Mouse (Mus musculus) ovary, postnatal 14 days (tissue): Measurements from ENCODE around the gene Armc2.
A peak's percentile ranks its signal among the peaks of the same experiment; 100 is the strongest.

Experiments
- DNase-seq: peaks from one replicate; pipeline ENCODE4 v3.0.0; 2022; ENCODE audit warnings: low spot score

Gene Armc2

DNA sequence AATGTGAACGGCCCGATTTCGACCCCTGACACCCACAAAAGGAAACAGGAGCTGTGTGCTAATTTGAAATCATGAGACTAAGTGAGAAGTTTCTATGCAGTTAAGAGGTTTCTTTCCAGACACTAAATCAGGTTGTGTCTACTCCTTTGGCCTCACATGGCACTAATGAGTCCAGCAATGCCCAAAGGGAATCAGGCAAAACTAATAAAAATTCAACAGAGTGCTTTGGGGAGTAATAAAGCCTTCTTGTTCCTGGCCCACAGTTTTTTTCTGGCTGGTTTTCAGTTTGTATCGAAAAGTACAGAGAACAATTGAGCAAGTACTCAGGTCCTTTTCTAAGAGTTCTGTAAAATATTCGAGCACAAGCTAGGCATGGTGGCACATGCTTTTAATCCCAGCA lies 4.2 kb downstream of the Armc2 start:
- no peak for DNase-seq

GRCm38 (mm10) chr10:42010761-42011435 lies 7.3 kb downstream of the Armc2 start:
- DNase-seq = no peak

DNA sequence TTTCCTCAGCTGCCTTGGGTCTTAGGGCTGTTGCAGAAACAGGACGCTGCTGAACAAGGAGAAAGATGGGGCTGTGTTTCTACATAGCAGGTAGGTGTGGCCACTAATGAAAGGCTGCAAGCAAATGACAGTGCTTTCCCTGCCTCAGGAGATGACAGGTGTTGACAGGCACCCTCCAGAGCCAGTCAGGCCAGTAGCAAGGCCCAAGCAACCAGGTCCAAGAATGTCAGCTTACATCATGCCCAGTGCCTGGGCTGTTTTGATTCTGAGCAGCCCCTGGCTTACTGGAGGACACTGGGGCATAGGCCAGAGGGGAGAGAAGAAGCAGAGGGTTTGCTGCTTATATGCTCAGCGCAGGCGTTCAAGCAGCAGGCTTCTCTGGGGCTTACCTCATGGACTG lies 13.0 kb downstream of the Armc2 start:
- DNase-seq = no peak

DNA sequence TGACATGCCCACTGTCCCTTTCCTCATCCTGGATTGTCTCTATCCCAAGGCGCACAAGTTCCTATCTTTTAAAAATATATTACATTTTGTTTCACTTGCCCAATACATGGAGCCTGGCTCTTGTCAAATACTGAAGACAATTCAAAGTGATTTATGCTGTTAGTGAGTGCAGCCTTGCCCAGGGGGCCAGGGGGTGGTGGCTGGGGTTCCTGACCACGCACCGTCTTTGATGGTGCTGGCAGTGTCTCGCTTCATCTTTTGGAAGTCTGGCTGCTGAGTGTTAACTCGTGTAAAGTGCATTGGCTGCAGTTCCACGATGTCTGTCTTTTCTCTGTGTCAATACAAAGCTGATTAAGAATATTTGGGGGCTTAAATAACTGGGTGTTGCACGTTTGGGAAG lies 13.6 kb downstream of the Armc2 start:
- no peak for DNase-seq

GRCm38 (mm10) chr10:42004056-42004455 lies 14.2 kb downstream of the Armc2 start:
- DNase-seq = no peak

DNA sequence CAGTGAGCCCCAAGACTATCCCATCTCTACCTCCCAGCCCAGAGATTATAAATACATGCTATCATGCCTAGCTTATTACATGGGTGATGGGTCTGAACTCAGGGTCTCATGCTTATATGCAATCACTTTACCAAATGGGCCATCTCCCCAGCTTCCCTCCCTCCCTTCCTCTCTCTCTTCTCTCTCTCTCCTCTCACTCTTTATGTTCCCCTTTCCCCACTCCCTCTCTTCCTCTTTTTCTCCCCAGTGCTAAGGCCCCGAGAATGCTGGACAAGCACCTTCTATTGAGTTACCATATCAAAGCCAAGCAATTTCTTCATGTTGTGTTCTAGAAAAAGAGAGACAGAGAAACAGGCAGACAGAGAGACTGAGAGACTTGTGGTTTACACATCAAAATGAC lies 14.7 kb downstream of the Armc2 start:
- no peak for DNase-seq

DNA sequence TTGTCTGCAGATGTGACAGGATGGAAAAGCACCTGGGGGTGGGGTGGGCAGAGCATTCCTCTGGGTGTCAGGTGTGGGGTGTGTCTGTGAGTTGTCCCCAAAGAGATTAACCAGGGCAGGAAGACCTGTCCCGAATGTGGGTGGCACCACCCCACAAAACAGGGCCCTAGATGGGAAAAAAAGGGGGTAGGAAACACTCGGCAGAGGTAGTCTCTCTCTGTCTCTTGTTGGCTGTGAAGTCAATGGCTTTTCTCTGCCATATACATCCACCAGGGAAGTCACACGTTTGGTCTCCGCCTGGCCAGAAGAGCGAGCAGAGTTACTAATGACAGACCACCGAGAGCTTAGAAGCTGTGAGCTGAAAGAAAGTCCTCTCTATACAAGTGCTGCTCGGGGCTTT lies 15.8 kb downstream of the Armc2 start:
- DNase-seq = no peak

DNA sequence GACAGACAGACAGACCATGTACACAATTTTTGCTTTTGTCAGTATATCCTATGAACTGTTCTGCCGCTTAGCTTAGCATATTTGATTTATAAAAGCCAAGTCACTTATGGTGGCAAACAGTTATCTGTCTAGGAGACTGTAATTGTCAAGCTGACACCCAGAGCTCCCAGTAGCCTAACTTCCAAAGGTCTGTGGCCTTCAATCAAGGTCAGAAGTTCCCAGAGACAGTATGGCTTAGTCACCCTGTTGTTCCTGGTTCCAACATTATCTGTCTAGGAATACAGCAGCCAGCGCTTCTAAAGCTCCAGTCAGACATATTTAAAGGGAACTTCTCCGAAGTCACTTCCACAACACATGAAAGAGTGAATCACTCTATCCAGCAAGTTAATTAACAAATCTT lies 17.0 kb downstream of the Armc2 start:
- no peak for DNase-seq

- no peak for DNase-seq
Measured at GRCm38 (mm10) chr10:41997691-41998178, 20.5 kb downstream of the Armc2 start.

GRCm38 (mm10) chr10:41996157-41996556 lies 22.1 kb downstream of the Armc2 start:
- no peak for DNase-seq

DNA sequence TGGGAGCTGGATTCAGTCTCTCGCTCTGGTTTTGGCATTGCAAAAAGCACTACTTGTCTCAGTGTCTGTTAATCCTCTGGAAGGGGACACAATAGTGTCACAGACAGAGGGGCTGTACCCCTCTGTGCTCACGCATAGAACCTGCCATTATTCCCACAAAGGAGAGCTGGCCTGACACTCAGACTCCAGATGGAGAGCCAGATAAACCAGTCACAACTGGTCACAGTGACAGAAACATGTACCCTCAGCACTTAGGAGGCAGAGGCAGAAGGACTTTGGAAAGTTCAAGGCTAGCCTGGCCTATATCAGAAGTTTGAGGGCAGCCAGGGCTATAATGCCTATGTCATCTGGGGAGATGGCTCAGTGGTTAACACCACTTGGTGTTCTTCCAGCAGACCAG lies 23.2 kb downstream of the Armc2 start:
- DNase-seq = no peak

DNA sequence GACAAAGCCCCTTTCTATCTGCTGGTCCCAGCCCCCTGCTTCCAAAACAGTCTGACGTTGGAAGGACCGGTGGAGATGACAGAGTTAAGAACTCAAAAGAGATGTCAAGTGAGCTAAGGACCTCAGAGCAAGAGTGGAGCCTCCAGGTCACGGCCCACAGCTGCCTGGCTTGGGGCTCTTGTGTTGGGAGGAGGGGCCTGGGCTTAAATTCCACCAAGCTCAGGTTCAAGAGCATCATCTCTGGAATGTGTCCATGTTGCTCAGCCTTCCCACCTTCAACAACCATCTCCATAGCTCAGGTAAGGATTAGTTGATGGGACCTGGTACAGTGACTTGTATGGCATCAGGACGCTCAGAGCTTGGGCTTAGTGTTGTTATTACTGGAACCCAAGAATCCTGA lies 23.7 kb downstream of the Armc2 start:
- DNase-seq = no peak

- no peak for DNase-seq
Measured at GRCm38 (mm10) chr10:41992059-41992440, 26.2 kb downstream of the Armc2 start.

GRCm38 (mm10) chr10:41991364-41992058 lies 26.7 kb downstream of the Armc2 start:
- no peak for DNase-seq

DNA sequence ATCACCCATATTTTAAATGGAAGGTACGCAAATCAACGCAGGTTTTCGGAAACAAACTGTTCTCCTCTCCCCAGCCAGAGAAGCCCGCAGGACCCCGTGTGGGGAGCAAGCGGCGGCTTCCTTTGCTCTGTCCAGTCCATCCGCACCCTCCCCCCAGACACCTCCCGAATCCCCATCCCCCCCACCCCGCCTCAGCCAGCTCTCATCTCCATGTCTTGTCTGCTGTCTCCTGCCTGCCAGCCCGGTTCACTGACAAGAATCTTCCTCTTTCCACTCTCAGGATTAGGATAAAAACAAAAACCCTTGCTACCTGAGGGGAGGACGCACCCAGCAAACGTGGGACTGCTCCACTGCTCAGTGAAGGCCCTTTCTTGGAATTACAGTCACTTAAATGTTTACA lies 27.3 kb downstream of the Armc2 start:
- DNase-seq = no peak

DNA sequence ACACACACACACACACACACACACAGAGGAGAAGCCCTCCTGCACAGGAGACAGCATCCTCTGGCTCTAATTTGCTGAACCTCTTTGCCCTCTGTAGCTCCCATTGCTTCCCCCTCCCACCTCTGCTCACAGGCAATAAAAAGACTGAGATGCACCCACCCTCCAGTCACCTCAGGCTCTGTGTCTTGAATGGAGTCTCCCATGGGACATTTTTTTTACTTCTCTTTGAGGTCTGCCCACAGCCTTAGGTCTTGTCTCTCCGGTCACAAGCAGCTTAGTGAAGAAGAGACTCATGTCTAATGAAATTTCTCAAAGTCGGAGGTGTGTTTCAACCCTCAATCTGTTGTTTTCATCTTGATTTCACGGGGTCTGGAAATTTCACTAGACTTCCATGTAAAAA lies 29.3 kb downstream of the Armc2 start:
- DNase-seq = no peak

- no peak for DNase-seq
Measured at GRCm38 (mm10) chr10:41986126-41986525, 32.1 kb downstream of the Armc2 start.

- no peak for DNase-seq
Measured at GRCm38 (mm10) chr10:41984221-41984620, 34.0 kb downstream of the Armc2 start.

DNA sequence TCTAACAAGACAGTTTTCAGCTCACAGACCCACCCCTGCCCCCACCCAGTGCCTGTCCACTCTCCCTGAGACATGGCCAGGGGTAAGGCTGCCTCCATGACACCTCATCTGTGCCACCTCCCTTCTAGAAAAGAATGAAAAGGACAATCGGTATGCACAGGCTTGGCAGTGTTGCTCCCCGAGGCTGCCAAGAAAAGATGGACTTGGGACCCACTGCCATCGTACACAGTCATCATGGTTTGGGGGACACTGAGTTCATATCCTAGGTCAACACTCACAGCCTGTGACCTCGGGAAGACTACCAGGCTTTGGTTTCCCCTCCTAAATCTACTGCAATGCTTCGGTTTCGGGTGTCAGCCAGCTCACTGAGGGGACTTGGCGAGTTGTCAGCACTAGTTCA lies 35.4 kb downstream of the Armc2 start:
- no peak for DNase-seq

DNA sequence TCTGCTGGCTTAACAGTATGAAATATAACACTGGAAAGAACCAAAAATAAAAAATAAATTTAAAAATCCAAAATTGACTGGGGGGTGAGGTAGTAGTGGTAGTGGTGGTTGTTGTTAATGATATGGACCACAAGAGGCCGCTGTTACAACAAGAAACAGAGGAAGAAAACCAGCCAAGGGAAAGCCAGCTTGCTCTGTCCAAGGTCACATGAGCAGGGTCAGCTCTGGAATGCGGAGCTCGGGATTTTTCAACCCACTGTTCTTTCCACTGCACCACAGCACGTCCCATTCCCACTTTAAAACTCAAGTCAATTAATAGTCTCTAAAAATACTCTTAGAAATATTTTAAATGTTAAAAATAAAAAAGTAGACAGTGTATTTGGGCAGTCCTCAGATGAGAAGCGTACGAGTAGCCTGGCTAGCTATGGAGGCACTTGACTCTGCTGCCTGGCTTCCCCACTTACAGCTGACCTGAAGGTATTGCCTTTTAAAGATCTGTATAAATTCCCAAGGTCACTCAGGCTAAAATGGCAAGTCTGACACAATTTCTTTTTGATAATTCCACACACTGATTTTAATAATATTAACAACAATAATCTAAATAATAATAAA lies 37.4 kb downstream of the Armc2 start:
- peak; percentile 66 for DNase-seq

GRCm38 (mm10) chr10:41978403-41979234 lies 39.6 kb downstream of the Armc2 start:
- no peak for DNase-seq

- no peak for DNase-seq
Measured at GRCm38 (mm10) chr10:41972676-41973075, 45.6 kb downstream of the Armc2 start.
